Mouse (Mus musculus) cerebellum, adult 2 months (tissue): ENCODE results near the gene Lmbr1l. TPM values are rescaled to one million over a fixed set of nuclear protein-coding genes. Genes with fewer than 3 reads are reported as not detected.

Experiments used
- DNase-seq, 2 experiments: peaks; one replicate each; pipeline ENCODE4 v3.0.0; 2021
- H3K27ac ChIP-seq: fragments of 200-500 bp; 2 replicates; pipeline ENCODE4 v1.5.1; 2012; ENCODE audit warnings: low read length, control low read depth, inconsistent platforms; ENCODE audit not compliant: insufficient read depth
- H3K27me3 ChIP-seq: fragments of 200-500 bp; 2 replicates; pipeline ENCODE4 v1.6.1; 2012; ENCODE audit warnings: inconsistent platforms, mild to moderate bottlenecking, low read length, moderate library complexity; ENCODE audit not compliant: control insufficient read depth, insufficient read depth
- H3K4me1 ChIP-seq: fragments of 200-500 bp; 2 replicates; pipeline ENCODE4 v1.6.1; 2011; ENCODE audit warnings: low read length; ENCODE audit not compliant: control insufficient read depth, insufficient read depth
- H3K4me3 ChIP-seq: fragments of 200-500 bp; replicated peaks from 2 replicates; pipeline ENCODE3; 2011; ENCODE audit warnings: mild to moderate bottlenecking, low read depth, low read length, control low read depth; ENCODE audit not compliant: insufficient read depth
- CTCF ChIP-seq: fragments of 200-500 bp; IDR thresholded peaks from 2 replicates; pipeline ENCODE4 v1.5.1; 2011; ENCODE audit warnings: low read depth, mild to moderate bottlenecking, control low read depth, low read length, moderate library complexity, borderline replicate concordance; ENCODE audit not compliant: insufficient read depth
- POLR2A ChIP-seq: fragments of 200-500 bp; IDR thresholded peaks from 2 replicates; pipeline ENCODE4 v1.6.1; 2011; ENCODE audit warnings: low read length, control low read depth, borderline replicate concordance; ENCODE audit not compliant: insufficient read depth
- WGBS: fragments of 180-500 bp; shearing (Covaris S2); methylation state at CpG from one replicate; pipeline ENCODE4 v1.1.7; 2018; 5-methylcytosine and 5-hydroxymethylcytosine counted together
- polyA plus RNA-seq: library from polyadenylated mRNA; depleted of rRNA; stranded (reverse); fragments of >200 nt; gene quantifications from 2 replicates; pipeline ENCODE4 v1.2.3, GENCODE M21; 2012; rRNA removed

The Lmbr1l gene
- polyA plus RNA-seq = 37.5 and 39.7 TPM in 2 replicates

DNA sequence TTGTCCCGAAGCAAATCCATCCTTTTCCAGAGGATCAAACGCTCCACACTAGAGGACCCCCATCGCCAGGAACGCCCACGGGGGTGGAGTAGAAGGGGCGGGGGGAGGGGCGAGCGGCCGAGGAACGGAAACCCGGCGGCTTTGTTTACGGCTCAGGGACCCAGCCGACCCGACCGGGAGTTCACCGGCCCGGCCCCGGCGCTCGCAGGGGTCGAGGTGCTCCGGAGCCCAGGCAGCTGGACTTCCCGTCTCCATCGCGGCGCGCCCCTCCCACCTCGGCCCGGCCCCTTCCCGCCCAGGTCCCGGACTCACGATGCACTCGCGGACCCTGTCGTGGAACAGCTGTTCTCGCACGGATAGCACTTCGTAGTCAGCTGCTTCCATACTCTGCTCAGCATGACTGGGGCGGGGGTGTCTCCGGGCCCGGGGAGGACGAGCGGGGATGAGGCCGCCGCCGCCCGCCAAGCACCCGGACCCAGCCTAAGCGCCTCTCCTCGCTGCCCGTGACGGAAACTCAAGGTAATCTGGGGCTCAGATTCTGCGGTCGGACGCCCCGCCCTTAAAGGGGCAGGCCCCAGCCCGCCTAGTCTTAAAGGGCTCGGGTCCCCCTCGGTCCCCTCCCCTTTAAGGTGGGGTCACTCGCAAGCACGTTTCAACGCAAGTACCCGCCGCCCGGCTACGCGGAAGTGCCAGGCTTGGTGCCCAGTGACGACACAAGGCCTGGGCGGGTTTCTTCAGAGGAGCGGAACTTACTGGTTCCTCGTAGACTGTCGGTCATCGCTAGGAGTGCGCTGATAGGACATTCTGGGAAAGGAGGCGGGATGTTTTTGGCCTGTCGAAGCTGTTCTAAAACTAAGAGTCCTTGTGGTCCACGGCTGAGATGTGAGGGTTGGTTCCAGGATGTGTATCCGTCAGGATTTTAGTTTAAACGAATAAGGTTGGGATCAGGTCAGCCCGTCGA is at the start of gene Lmbr1l:
Lmbr1l (minus strand) TSS at position 694 of the 961 bp plus-strand sequence.
- under 1% methylated on average over 82 of the region's 82 CpGs for WGBS
- TF ChIP-seq POLR2A (peak; percentile 85; the same call in 1 of the 2 replicates), CTCF (no peak)

DNA sequence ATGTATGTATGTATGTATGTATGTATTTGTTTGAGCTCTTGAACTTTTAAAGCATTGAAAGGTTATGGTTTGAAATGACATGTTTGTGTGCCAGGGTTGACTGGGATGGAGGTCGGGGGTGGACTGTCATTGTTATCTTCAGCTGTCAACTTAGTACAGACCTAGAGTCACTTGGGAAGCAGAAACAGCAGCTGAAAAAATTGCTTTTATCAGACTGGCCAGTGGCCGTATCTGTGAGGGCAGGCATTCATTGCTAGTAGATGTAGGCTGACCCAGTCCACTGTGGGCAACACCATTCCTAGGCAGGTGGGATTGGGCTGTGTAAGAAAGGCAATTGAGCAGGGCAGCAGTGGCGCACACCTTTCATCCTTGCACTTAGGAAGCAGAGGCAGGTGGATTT is 41.5 kb upstream of the Lmbr1l start:
- no peak overlapping the region for H3K4me3 ChIP-seq
- no peak overlapping the region for H3K27ac ChIP-seq
- TF ChIP-seq CTCF (no peak), POLR2A (no peak)
- no peaks in the 10 kb centered on the region for H3K27me3 ChIP-seq
- WGBS = 91% methylated on average over 3 of the region's 3 CpGs
- DNase-seq = no peak
- H3K4me1 ChIP-seq = no peaks in the 10 kb centered on the region; the same call in 1 of the 2 replicates

More for the DNA sequence above, at the start of gene Lmbr1l:
- H3K27me3 ChIP-seq = no peaks in the 10 kb centered on the region
- DNase-seq = peak; percentile 99 to 100
- peak within 1 kb of the TSS; percentile 80 for H3K4me3 ChIP-seq
- peaks cover 4% of the 10 kb centered on the region; the same call in 1 of the 2 replicates for H3K4me1 ChIP-seq
- peak within 1 kb of the TSS; percentile 57; the same call in 1 of the 2 replicates for H3K27ac ChIP-seq

DNA sequence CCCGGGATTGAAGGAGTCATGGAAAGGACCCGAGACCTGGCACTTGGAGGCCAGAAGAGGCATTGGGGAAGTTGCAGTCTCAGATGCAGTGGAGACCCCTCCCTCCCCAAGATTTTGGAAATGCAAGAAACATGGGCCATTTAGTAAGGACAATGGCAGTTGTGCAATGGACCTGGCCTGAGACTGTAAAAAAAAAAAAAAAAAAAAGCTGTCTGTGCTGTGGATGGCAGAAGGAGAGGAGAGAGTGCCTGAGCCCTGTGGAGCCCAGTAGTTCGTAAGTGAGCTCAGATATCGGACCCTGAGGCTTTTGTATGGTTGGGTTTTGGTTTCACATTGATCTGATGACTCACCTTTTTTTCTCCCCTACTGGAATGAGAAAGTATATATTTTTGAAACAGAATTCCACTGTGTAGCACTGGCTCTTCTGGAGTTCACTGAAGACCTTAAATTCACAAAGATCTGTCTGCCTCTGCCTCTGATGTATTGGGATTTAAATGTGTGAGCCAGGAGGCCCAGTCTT is 40.9 kb upstream of the Lmbr1l start:
- TF ChIP-seq POLR2A (no peak), CTCF (no peak)

DNA sequence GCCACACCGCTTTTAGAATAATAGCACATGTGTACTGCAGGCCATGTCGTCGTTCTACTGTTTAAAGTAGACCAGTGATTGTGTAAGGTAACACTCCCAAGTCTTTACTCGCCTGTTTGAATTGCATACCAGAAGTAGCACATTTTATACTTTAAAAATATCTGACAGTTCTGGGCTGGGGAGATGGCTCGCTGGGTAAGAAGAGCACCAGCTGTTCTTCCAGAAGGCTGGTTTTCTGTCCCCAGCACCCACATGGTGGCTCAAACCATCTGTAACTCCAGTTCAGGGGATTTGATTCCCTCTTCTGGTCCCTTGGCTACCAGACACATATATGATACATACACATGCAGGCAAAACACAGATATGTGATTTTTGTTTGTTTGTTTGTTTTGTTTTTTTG is 39.4 kb upstream of the Lmbr1l start:
- no peaks in the 10 kb centered on the region for H3K27me3 ChIP-seq
- 81% methylated on average over 5 of the region's 5 CpGs for WGBS
- TF ChIP-seq POLR2A (no peak), CTCF (no peak)

More for the DNA sequence above, 40.9 kb upstream of the Lmbr1l start:
- no peak for DNase-seq
- Histone ChIP-seq H3K27me3 (no peaks in the 10 kb centered on the region), H3K27ac (no peak overlapping the region), H3K4me1 (no peaks in the 10 kb centered on the region; the same call in 1 of the 2 replicates), H3K4me3 (no peak overlapping the region)
- WGBS = 97% methylated on average over 4 of the region's 4 CpGs

DNA sequence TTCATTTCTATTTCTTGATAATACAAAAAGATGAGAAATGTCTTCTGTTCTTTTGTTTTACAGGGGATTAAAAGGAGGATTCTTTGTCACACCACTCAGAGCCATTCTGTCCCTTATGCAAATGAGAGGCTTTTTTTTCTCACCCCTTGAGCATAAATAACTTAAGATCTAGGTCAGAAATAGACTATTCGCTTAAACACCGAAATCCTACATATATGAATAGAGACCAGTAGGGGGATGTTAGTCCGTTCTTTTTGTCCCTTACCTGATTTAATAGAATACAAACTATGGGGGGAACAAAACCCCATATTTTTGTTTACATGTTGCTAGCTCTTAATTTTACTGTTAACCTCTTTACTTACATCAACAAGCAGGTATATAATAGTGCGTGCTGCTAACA is 38.0 kb upstream of the Lmbr1l start:
- no peak overlapping the region for H3K4me3 ChIP-seq

More for the DNA sequence above, 39.4 kb upstream of the Lmbr1l start:
- no peaks in the 10 kb centered on the region; the same call in 1 of the 2 replicates for H3K4me1 ChIP-seq
- no peak overlapping the region for H3K4me3 ChIP-seq
- no peak overlapping the region for H3K27ac ChIP-seq
- no peak for DNase-seq

DNA sequence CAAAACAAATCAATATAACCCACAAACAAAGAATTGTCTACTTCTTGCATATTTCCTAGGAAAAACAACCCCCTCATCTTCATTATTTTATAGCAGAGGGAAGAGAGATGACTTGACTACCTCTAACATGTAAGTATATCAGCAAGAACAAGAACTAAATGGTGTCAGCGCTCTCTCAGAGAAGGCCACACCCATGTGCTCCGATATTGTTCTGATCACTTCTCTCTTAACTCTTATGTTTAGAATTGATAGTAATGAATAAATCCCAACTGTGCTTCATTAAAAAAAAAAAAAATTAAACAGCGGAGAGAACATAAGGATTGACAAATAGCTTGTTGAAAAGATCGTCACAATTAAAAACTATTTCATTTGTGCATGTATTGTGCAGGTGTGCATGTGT is 37.3 kb upstream of the Lmbr1l start:
- WGBS = 37% methylated on average over 4 of the region's 4 CpGs
- no peak for DNase-seq
- H3K27ac ChIP-seq = peak overlapping the region; percentile 98

More for the DNA sequence above, 38.0 kb upstream of the Lmbr1l start:
- no peak for DNase-seq
- WGBS = 59% methylated on average over 4 of the region's 4 CpGs
- TF ChIP-seq POLR2A (no peak), CTCF (no peak)
- Histone ChIP-seq H3K4me1 (no peaks in the 10 kb centered on the region; the same call in 1 of the 2 replicates), H3K27ac (no peak overlapping the region), H3K27me3 (no peaks in the 10 kb centered on the region)

DNA sequence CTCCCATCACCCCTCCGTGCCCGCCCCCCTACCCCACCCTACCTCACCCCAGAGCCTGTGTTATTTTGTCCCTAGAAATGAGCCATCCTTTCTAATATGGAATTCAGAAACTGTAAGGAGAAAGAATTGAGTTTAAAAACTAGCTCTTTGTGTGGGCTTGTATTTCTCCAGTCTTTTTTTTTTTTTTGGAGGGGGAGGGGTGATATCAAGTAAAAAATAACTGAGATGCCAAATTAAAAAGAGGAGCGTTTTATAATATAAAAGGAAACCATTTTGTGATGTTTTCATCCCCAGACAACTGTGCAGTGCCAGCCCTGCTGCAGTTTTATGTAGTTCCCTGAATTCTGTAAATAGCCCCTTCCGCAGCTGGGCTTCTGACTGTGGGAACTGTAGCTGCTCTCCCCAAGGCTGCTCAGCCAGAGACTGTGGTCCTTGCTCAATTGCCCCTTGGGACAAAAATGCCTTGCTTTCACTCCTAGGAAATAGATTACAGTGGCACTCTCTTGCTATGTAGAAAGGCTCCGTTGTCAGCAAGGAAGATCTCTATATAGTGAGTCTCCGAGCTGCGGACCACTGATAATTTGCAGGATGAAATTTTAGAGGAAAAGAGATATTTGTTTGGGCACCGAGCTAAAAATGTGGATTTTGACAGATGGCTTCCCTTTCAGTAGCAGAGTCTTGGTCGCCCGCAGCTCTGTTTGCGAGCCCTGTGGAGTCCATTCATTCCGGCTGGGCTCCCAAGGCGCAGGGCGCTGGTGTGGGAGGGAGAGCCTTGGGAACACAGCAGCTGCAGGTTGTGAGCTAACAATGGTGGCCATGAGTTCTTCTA is 36.6 kb upstream of the Lmbr1l start:
- peak overlapping the region; percentile 59 for H3K4me3 ChIP-seq
- H3K27me3 ChIP-seq = no peaks in the 10 kb centered on the region
- peak overlapping the region; percentile 98 for H3K27ac ChIP-seq
- WGBS = 3% methylated on average over 14 of the region's 14 CpGs
- peak; percentile 72 to 76 for DNase-seq
- no peak for TF ChIP-seq CTCF
- TF ChIP-seq POLR2A = 0 out of 2 replicates have a peak, but pooled peaks have one; percentile 27
- peaks cover under 1% of the 10 kb centered on the region; the same call in 1 of the 2 replicates for H3K4me1 ChIP-seq

More for the DNA sequence above, 37.3 kb upstream of the Lmbr1l start:
- Histone ChIP-seq H3K4me1 (no peaks in the 10 kb centered on the region; the same call in 1 of the 2 replicates), H3K27me3 (no peaks in the 10 kb centered on the region), H3K4me3 (no peak overlapping the region)
- TF ChIP-seq POLR2A (no peak), CTCF (no peak)
